Mouse (Mus musculus) megakaryocyte progenitor cell, adult 5-6 weeks (primary cell): ENCODE data around the gene Gmeb2. TPM values are rescaled to one million over a fixed set of nuclear protein-coding genes. Genes with fewer than 3 reads are reported as not detected.

Experiments used
- ATAC-seq: replicated peaks from 2 replicates; pipeline ENCODE4 v1.8.0; 2016; ENCODE audit warnings: mild to moderate bottlenecking, moderate TSS enrichment, inconsistent platforms; ENCODE audit not compliant: poor library complexity
- total RNA-seq, 2 experiments: library from RNA; stranded (forward) in 1 of 2; stranded (reverse) in 1 of 2; fragments of 157-497, 149-512 nt in 1 of 2; fragments of 200-1000 nt in 1 of 2; gene quantifications; 2 replicates each; pipeline versions ENCODE4 v1.2.3 to v1.2.4; 2015 to 2017

Gmeb2 gene
- total RNA-seq, 2 experiments from 2014 or later, result 12.5 to 13.4 TPM

DNA sequence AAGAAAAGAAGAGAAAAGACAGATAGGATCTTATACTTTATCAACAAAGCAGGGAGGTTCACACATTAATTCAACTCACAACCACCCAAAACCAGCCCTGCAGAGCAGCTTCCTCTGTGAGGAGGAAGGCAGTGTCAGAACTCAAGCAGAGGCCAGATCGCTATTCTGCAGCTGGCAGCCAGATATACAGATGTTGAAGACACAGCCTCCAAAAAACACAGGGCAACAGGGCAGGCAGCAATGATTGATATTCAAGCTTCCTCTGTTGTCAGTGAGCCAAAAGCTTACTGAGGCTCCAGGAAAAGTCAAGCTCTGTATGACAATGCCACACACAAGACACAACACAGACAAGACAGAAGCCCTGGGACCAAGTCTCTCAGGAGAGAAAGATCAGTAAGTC lies 11.1 kb downstream of the Gmeb2 start:
- peak; percentile 45 for ATAC-seq

DNA sequence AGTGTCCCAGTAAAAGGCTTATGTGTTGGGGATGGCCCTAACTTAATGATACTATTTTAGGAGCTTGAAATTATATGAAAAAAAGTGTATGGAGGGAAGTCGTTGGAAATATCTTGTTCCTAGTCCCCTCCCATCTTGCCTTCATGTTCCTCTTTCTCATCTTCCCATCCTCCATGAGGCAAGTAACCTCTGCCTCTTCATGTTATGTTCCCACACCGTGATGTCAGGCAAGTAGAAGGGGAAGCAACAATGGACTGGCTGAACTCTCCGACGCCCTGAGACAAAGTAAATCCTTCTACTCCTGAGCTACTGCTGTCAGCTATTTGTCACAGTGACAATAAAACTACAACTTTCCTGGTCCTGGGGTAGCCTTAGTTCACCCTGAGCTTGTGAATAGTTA lies 13.2 kb downstream of the Gmeb2 start:
- peak; percentile 89 for ATAC-seq

DNA sequence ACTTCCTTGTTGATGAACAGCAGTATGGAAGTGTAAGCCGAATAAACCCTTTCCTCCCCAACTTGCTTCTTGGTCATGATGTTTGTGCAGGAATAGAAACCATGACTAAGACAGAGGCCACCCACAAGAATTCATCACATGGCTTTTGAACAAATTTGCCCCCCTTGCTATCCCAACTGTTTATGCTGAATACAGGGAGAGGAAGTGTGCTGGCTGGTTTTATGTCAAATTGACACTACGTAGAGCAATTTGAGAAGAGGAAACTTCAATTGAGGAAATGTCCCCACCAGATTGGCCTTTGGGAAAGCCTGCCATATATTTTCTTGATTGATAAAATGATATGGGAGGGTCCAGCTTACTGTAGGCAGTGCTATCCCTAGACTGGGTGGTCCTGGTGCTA lies 14.0 kb downstream of the Gmeb2 start:
- ATAC-seq, result no peak

DNA sequence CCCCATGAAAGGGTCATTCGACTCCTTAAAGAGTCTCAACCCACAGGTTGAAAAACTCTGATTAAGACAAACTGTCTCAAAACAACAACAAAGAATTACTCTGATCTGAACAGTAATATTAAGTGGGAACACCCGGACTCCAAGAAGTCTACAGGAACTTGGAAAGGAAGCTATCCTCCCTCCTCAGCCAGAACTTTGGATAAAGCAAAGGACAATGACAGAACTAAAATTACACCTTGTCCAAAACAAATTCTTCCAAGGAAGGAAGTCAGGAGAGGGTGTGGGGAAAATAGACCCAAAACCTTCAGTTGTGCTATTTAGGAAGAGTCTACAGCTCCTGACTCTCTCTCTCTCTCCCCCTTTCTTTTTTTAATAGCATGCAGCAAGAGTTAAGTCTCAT lies 15.7 kb downstream of the Gmeb2 start:
- no peak for ATAC-seq

DNA sequence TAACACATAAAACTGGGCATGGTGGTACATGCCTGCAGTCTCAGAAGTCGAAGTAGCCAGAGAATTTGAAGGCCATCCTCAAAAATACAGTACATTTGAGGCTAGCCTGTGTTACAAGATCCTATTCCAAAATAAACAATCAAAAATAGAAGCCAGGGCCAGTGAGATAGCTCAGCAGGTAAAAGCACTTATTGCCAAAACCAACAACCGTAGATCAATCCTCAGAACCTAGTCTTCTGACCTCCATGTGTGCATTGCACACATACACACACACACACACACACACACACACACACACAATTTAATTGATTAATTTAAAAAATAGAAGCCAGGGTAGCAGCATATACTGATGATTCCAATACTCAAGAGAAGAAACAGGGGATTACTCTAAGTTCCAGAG lies 21.0 kb downstream of the Gmeb2 start:
- no peak for ATAC-seq

DNA sequence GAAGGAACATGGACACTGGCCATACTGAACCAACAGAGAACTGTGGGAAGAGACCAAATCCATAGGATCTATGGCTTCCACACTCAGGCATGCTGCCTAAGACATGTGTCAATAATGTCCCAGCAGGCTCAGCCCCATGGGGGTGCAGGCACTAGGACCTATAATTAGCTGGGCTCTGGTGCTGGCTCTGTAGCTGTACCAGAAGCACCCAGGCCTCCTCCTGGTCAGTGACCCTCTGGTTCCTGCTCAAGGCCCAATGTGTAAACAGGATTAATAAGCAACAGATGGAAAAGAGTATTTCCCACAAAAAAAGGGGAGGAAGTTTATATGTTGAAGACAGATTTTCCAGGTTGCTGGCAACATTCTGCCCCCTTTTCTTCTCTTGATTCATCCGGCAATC lies 34.6 kb downstream of the Gmeb2 start:
- no peak for ATAC-seq

DNA sequence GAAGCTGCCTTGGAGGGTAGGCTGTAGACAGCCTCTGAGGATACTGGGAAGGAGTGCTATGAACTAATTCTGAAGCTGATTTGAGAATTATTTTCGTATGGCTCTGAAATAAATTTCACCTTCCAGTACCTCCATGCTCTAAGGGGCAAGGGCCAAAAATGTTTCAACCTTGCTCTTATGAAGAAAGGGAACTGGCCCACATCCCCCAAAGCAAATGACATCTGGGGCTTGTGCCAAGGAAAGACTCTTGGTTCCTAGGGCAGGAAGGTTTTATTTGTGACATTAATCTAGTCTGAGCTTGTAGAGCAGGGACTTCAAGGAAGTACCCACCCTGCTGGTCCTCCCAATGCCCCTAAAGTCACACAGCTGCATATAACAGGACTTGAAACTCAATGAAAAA lies 36.0 kb downstream of the Gmeb2 start:
- no peak for ATAC-seq

DNA sequence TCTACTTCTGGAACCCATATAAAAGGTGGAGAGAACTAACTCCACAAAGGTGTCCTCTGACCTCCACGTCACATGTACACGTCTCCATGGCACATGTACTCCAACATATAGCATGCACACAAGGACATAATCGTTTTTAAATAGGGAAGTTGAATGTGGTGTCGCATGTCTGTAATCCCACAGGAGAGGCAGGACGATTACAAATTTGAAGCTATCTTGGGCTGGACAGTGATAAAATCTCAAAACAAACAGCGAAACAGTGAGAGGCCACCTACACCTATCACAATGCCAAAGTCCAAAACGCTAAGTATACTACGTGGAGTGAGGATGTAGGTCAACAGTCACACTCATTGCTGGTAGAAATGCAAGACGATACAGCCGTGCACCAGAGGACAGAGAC lies 38.6 kb downstream of the Gmeb2 start:
- ATAC-seq, result no peak

DNA sequence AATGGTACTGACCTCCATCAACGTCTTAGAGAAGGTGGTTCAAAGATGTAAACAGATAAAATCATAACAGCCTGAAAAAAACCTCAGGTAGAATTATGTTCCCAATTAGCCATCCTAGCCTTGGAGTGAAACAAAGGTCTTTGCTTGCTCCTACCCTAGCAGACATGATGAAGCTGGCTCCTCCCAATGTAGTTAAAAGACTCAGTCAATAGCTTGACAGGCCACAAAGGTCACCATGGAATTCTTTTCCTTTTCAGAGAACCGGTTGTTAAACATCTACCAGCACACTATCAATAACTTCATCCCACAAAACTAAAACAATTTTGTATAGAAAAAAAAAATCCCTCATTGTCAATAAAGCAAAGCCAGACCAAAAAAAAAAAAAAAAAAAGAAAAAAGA lies 42.8 kb downstream of the Gmeb2 start:
- no peak for ATAC-seq

DNA sequence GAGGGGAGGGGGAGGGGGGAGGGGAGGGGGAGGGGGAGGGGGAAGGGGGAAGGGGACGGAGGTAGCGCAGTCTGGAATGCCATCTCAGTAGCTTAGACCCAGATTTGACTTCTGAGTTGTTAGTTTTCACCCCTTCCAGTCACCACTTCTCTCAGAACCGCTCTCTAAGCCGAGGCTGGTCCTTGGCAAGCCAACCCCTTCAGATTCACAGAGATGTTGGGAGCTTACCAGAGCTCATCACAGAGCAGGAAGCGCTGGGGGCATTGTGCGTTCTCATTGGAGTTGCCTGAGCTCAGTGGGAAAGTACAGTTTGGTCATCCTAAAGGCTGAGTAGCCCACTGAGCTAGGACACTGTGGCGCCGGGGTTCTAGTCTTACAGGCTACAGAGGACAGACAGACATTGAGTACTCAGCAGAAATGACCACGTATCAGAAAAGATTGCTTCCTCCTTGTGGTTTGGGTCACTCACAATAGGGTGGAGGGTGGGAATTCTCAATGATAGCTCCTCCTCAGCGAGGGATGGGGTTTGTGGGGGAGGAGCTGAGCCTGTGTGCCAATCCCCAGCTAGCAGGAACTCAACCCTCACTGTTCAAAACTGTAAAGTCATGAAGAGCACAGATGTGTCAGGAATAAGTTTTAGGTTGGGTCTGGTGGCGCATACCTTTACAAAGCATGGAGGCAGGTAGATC lies 44.0 kb downstream of the Gmeb2 start:
- ATAC-seq, result peak; percentile 91

DNA sequence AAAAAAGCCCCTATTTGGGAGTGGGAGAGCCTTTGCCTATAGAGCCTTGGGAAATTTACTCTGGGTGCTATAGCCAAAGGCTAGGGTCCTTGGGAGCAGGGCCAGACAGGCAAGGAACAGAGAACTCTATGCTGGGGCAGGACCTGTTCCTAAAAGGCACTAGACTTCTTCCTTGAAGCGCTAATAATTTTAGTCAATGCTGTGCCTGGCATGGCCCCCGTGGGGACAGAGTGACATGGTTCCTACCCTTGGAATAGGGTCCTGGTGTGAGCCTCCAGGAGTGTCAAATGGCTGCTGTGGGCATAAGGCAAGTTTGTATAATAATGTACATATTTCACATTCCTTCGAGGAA lies 45.5 kb downstream of the Gmeb2 start:
- no peak for ATAC-seq

DNA sequence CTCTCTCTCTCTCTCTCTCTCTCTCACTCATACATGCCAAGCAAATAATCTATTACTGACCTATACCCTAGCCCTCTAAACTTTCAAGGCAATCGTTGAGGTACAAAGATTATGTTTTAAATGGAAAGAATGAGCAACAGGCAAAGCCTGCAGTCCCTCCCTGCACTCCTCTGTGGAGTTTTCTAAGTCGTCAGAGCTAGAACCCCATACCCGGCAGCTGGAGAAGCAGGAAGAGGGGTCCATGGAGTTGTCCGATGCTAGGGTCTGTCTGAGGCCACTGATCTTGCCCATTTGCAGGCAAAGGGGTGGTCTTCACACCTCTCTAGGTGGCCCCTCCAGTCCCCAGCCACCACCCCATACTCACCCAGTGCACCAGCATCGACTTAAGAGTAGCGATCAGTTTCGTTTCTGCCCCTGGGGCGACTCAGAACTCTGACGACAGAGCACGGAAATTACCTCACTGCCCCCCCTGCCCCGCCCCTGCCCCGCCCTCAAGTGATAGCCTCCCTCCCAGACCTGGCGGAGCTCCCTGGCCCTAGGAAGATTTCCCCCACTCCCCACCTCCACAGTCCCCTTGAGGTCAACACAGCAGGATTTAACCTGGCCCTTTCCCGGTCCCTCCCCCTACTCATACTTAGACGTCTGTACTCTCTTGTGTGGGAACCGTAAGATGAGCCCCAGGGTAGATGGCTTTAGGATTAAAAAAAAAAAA lies 46.1 kb downstream of the Gmeb2 start, which contains the start of gene Helz2:
Gene Helz2, minus strand, starts transcription at position 426 of the 712 bp plus-strand sequence.
- peak; percentile 81 for ATAC-seq

DNA sequence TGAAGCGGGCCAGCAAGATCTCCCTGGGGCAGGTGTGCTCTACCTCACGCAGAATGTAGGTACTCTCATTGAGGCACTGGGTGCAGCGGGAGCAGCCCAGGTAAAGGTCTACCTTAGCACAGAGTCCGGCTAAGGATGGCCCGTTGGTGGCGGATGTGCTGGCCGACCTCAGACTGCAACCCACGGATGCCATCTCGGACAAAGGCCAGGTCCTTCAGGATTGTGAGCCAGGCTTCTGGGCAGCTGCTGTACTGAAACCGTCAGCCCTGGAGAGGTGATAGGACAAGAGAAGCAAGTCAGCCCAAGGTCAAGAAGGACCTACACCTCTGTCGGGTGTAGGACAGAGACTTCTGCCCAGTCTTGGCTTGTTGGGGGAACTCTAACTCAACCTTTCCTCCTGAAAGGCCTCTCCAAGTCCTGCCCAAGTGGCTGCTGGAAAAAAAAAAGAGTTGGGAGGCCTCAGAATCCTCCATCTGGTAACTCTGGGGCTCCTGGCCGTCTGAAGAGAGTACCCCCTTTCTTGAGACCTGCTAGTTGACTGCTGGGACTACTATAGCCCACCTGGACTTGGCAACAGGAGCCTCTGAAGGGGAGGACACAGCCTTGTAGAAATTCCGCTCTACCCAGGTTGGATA lies 46.9 kb downstream of the Gmeb2 start:
- no peak for ATAC-seq

DNA sequence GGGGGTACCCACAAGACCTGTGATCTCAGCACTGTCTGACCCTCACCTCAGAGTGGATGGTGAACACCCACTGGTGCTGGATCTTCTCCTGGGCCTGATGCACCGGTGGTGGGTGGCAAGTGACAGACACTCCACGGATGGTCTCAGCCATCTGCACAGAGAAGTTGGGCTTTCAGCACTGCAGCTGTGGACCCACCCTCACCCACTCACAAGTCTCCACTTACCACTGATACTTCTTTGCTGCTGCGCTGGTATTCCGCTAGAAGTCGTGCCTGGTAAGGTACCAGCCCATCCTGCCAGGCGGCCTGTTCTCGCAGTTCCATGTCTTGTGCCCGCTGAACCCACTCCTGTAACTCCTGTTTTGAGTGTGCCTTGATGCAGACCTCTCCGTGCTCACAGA lies 48.6 kb downstream of the Gmeb2 start:
- no peak for ATAC-seq

DNA sequence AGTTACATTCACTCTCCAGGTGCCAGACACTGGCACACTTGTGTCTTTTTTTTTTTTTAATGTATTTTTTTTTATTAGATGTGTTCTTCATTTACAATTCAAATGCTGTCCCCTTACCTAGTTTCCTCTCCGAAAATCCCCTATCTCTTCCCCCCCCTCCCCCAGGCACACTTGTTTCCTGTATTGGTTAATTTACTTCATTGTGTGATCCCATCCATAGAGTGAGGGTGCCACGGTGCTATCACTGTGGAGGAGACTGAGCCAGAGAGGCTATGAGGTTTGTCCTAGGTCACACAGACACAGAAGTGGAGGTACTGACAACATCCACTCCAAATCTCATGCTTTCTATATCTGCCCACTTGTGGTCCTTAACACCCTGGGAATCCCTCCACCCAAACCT lies 49.0 kb downstream of the Gmeb2 start:
- no peak for ATAC-seq

DNA sequence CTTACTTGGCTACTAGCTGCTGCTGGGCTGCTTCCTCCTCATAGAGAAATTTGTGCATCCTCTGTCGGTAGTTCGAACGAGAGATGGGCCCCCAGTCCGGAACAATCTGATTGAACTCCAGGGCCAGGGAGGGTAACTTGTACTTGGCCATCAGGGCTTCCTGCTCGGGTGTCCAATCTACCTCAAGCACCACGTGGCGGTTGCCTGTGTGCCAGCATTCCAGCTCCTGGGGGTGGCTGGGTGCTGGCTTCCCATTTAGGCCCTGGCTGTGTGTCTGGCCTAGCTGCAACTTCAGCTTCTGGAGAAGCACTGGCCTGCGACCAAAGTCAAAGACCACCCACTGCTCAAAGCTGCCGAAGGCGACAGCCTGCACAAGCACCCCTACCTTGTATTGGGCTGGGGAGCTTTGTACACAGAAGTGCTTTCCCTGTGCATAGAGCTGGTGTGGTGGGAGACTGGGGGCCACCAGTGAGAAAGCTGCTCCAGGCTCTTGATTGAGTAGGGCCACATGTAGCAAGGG lies 49.7 kb downstream of the Gmeb2 start:
- ATAC-seq, result no peak

DNA sequence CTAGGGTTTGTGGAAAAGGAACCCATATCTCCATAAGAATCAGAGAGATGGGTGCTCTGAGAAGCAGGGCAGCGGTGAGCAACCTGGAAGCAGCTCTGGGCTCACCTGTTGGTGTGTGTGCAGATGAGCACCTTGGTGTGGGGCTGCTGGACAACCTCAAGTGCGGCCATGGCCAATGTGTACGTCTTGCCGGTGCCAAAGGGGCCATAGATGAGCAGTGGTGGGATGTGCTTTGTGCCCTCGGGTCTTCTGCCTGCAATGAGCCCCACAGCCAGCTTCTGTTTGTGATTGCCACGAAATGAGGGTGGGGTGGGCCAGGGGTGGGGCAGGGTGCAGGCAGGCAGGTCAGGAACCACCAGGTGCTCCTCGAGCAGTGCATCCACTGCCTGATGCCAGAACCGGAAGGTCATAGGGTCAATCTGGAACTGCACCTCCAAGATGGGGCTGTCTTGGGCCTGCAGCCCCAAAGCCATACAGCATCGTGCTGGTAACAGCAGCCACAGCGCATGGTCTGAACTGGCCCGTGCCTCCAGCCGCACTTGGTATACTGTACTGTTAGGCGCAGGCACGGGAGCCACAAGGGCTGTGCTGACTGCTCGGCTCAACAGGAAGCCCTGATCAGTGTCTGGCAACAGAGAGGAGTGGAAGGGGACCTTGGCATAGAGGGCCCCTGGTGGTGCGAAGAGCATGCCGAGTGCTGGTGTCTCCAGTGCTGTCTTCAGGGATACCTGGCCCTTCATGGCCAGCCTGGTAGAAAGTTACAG lies 50.4 kb downstream of the Gmeb2 start:
- ATAC-seq, result no peak

DNA sequence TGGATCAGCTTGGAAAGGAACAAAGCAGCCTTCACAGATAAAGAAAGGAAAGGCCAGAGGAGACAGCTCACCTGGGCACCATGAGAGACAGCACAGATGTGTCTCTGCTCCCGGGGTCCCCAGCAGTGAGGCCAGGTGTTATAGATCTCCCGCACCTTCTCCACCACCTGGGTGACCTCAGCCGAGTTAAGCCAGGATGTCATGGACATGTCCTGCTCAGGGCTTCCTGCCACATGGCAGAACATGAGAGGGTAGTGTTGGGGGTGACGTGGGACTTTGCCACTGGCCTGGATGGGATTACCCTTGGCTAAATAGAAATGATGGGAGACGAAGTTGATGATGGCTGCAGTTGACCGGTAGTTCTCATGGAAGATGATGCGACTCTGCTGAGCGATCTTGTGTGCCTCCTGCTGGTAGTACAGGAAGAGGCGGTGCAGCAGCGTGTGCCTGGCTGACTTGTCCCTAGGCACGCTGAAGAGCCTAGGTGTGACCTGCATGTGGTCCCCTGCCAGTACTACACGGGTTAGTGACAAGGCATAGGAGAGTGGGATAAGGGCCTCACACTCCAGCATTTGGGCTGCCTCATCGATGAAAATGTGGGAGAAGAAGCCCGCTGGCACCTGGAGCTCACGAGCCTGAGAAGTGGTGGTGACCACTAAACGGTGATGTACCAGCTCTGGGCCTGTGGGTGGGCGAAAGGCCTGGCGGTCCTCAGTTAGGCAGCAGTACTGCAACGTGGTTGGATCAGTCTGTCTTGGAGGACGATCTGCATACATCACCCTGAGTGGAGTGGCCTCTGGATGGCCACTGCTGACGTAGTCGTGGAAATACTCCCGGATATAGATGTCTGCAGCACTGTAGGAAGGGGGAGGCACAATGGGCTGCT lies 51.9 kb downstream of the Gmeb2 start:
- ATAC-seq, result no peak

DNA sequence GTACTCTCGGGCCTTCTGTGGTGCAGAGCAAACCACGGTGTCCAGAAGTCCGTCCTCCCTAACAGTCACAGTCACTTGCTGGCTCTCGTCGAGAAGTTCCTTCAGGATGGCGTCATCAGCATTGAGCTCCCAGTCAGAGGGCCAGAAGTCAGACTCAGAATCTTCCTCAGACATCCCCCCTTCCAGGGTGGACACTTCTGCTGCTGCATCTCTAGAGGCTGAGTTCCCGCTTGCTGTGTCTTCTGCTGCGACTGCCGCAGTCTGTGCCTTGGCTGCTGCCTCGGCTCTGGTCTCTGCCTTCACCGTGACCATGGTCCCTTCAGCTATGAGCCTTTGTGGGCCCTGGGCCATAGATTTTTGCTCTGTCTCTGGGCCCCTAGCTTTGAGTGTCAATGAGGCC lies 53.2 kb downstream of the Gmeb2 start:
- no peak for ATAC-seq

DNA sequence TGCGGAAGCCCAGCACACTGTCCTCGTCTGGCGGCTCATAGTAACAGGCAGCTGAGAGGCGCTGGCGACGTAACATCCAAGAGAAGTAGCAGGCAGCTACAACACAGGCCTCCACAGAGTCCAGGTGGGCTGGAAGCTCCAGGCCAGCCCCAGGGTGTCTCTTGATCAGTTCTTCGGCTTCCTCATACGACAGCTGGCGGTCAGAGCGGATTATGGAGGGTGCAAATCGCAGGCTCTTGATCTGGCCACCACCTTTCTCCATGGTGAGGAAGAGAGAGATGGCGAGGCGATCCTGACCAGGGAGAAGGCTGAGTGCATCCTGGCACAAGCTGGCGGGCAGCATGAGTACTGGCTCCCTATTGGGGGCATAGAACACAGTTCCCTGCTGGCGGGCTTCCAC lies 54.4 kb downstream of the Gmeb2 start:
- no peak for ATAC-seq
